Mouse (Mus musculus): Measurements from ENCODE around the gene Slc22a2. TPM values are rescaled to one million over a fixed set of nuclear protein-coding genes. Genes with fewer than 3 reads are reported as not detected.

The Slc22a2 gene
- polyA plus RNA-seq, 1 experiment: 0.54 TPM

DNA sequence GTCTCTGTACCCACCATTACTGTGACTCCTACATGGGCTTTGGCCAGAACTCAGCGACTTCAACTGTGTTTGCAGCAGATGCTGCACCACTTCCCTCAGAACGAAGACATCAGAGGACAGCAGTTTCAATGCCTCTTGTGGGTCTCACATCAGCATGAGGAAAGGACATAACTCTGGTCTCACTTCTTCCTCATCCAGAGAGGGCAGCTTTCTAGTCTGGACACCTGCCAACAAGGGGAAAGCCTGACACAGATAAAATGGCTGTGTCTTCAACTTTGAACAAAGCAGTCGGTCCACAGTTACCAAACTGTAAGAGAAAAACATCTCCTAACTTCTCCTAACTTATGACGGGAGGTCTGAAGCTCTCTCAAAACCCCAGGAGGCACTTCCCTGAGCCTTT, 57.2 kb downstream of the Slc22a2 start:
- no peak overlapping the region for H3K27ac ChIP-seq (ENCODE audit: control insufficient read depth, insufficient read depth, low read length)
- no peak for TF ChIP-seq CTCF (IDR thresholded peaks at IDR 0.05; ENCODE audit: borderline replicate concordance, control insufficient read depth, extremely low read depth, insufficient read depth, low read length, poor library complexity)
- TF ChIP-seq POLR2A (IDR thresholded peaks at IDR 0.05; ENCODE audit: control insufficient read depth, extremely low read depth, insufficient read depth, low read length, poor library complexity): no peak
- WGBS: 47% methylated on average over 4 of the region's 4 CpGs

DNA sequence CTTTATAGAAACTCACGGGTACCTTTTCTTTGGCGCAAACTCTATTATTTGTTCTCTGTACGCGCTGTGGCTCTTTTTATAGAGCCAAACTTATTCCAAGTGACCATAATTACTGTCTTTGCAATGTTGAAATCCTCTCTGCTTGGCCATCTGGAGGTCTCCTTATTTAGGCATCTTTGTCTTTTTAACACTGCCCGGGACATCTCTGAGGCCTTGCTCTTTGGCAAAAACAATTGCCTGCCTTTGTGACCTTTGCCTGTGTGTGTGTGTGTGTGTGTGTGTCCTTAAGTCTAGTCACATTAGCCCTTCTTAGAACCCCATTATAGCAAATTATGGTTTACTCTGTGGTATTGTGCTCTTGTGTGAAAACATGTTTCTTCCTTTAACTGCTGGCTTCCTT, 61.5 kb downstream of the Slc22a2 start:
- H3K27ac ChIP-seq (ENCODE audit: control insufficient read depth, insufficient read depth, low read length): no peak overlapping the region
- DNase-seq: no peak

More for the DNA sequence above, 57.2 kb downstream of the Slc22a2 start:
- Histone ChIP-seq H3K27me3 (ENCODE audit: control insufficient read depth, insufficient read depth, low read length) (no peaks in the 10 kb centered on the region), H3K4me3 (ENCODE audit: control insufficient read depth, insufficient read depth, low read length) (no peak overlapping the region), H3K4me1 (replicated peaks; ENCODE audit: control insufficient read depth, insufficient read depth, low read length) (no peaks in the 10 kb centered on the region), H3K36me3 (ENCODE audit: control insufficient read depth, insufficient read depth, low read length) (no peaks in the 10 kb centered on the region)
- DNase-seq: no peak

DNA sequence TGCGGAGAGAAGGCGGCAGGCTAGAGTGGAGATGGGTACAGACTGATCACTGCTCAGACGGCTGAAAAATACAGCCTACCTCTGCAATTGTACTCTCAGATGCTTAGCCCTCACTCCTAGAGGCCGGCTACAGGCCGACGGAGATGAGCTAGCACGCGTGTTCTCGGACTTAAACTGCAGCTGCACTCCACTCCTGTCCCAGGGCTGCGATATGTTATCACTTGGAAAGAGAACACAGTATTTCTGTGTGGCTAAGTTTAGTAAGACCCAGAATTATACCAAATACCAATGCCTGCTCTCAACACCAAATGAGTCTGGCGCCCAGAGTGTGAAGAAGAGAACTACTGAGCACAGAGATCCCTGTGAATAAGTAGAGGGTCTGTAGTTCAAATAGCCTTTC, 68.7 kb downstream of the Slc22a2 start:
- Histone ChIP-seq H3K4me1 (replicated peaks; ENCODE audit: control insufficient read depth, insufficient read depth, low read length) (peaks cover 14% of the 10 kb centered on the region), H3K4me3 (ENCODE audit: control insufficient read depth, insufficient read depth, low read length) (no peak overlapping the region), H3K27me3 (ENCODE audit: control insufficient read depth, insufficient read depth, low read length) (no peaks in the 10 kb centered on the region), H3K36me3 (ENCODE audit: control insufficient read depth, insufficient read depth, low read length) (no peaks in the 10 kb centered on the region), H3K27ac (ENCODE audit: control insufficient read depth, insufficient read depth, low read length) (no peak overlapping the region)
- no peak for TF ChIP-seq CTCF (IDR thresholded peaks at IDR 0.05; ENCODE audit: borderline replicate concordance, control insufficient read depth, extremely low read depth, insufficient read depth, low read length, poor library complexity)
- no peak for TF ChIP-seq POLR2A (IDR thresholded peaks at IDR 0.05; ENCODE audit: control insufficient read depth, extremely low read depth, insufficient read depth, low read length, poor library complexity)
- 98% methylated on average over 11 of the region's 11 CpGs for WGBS
- DNase-seq: no peak

More for the DNA sequence above, 61.5 kb downstream of the Slc22a2 start:
- Histone ChIP-seq H3K27me3 (ENCODE audit: control insufficient read depth, insufficient read depth, low read length) (no peaks in the 10 kb centered on the region), H3K4me1 (replicated peaks; ENCODE audit: control insufficient read depth, insufficient read depth, low read length) (peaks cover 4% of the 10 kb centered on the region; the same call in 1 of the 2 replicates), H3K36me3 (ENCODE audit: control insufficient read depth, insufficient read depth, low read length) (no peaks in the 10 kb centered on the region), H3K4me3 (ENCODE audit: control insufficient read depth, insufficient read depth, low read length) (no peak overlapping the region)
- no peak for TF ChIP-seq POLR2A (IDR thresholded peaks at IDR 0.05; ENCODE audit: control insufficient read depth, extremely low read depth, insufficient read depth, low read length, poor library complexity)
- no peak for TF ChIP-seq CTCF (IDR thresholded peaks at IDR 0.05; ENCODE audit: borderline replicate concordance, control insufficient read depth, extremely low read depth, insufficient read depth, low read length, poor library complexity)
- WGBS: 96% methylated on average over 5 of the region's 5 CpGs

DNA sequence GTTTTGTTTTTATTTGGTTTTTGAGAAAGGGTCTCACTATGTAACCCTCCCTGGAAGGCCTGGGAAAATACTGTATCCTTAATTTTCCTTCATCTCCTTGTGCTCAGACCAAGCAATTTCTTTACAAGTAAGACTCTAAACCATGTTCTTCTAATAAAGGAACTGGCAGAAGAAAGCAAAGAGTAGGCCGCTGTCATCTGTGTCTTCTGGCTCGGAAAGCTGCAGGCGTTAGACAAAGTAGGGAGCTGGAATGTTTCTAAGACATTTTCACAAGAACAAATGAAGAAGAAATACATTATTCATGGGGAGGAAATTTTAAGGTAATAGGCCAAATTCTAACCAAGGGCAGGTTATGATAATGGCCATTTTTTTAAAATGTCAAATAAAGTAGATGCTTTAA, 70.1 kb downstream of the Slc22a2 start:
- no peak overlapping the region for H3K27ac ChIP-seq (ENCODE audit: control insufficient read depth, insufficient read depth, low read length)
- no peak overlapping the region for H3K4me3 ChIP-seq (ENCODE audit: control insufficient read depth, insufficient read depth, low read length)
- 96% methylated on average over 3 of the region's 3 CpGs for WGBS
- no peak for DNase-seq
- H3K36me3 ChIP-seq (ENCODE audit: control insufficient read depth, insufficient read depth, low read length): no peaks in the 10 kb centered on the region
- no peaks in the 10 kb centered on the region for H3K27me3 ChIP-seq (ENCODE audit: control insufficient read depth, insufficient read depth, low read length)
- peaks cover 14% of the 10 kb centered on the region for H3K4me1 ChIP-seq (replicated peaks; ENCODE audit: control insufficient read depth, insufficient read depth, low read length)
- no peak for TF ChIP-seq CTCF (IDR thresholded peaks at IDR 0.05; ENCODE audit: borderline replicate concordance, control insufficient read depth, extremely low read depth, insufficient read depth, low read length, poor library complexity)
- no peak for TF ChIP-seq POLR2A (IDR thresholded peaks at IDR 0.05; ENCODE audit: control insufficient read depth, extremely low read depth, insufficient read depth, low read length, poor library complexity)

DNA sequence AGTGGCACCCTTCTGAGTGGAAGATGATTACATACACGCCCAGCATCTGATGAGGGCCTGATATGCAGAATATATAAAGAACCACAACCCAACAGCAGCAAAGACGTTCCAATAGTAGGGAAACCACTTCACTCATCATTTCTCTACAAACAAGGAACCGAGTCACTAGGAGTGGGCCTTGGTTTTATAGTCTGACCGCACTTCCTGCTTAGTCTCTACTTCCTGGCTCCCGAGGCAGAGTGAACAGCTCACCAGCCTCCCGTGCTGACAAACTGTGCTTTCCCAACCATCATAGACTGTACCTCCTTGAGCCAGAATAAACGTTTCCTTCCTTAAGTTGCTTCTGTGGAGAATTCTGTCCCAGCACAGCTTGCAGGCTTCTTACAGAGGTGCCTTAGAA, 71.9 kb downstream of the Slc22a2 start:
- Histone ChIP-seq H3K27me3 (ENCODE audit: control insufficient read depth, insufficient read depth, low read length) (no peaks in the 10 kb centered on the region), H3K4me3 (ENCODE audit: control insufficient read depth, insufficient read depth, low read length) (no peak overlapping the region), H3K36me3 (ENCODE audit: control insufficient read depth, insufficient read depth, low read length) (no peaks in the 10 kb centered on the region), H3K4me1 (replicated peaks; ENCODE audit: control insufficient read depth, insufficient read depth, low read length) (peaks cover 11% of the 10 kb centered on the region), H3K27ac (ENCODE audit: control insufficient read depth, insufficient read depth, low read length) (no peak overlapping the region; the same call in 1 of the 2 replicates)
- TF ChIP-seq CTCF (IDR thresholded peaks at IDR 0.05; ENCODE audit: borderline replicate concordance, control insufficient read depth, extremely low read depth, insufficient read depth, low read length, poor library complexity) (no peak), POLR2A (IDR thresholded peaks at IDR 0.05; ENCODE audit: control insufficient read depth, extremely low read depth, insufficient read depth, low read length, poor library complexity) (no peak)
- 4% methylated on average over 7 of the region's 7 CpGs for WGBS
- peak; percentile 35 for DNase-seq

DNA sequence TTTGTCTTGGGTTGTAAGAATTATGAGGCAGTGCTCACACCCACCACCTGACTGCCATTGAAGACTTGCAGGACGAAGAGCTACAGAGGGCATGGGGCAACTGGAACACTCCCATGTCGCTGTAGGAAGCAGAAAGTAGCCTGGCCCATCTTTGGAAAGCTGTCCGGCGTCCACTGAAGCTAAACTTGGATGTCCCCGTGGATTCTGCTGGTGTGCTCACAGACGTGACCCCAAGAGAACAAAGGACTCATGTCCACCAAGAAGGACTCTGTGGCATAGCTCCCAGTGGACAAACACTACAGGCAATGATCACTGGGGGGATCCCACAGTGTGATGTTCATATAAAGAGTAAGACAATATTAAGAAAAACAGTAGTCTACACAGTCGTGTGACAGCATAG, 74.9 kb downstream of the Slc22a2 start:
- Histone ChIP-seq H3K27me3 (ENCODE audit: control insufficient read depth, insufficient read depth, low read length) (no peaks in the 10 kb centered on the region), H3K27ac (ENCODE audit: control insufficient read depth, insufficient read depth, low read length) (no peak overlapping the region), H3K36me3 (ENCODE audit: control insufficient read depth, insufficient read depth, low read length) (no peaks in the 10 kb centered on the region), H3K4me3 (ENCODE audit: control insufficient read depth, insufficient read depth, low read length) (no peak overlapping the region), H3K4me1 (replicated peaks; ENCODE audit: control insufficient read depth, insufficient read depth, low read length) (peaks cover 11% of the 10 kb centered on the region)
- TF ChIP-seq CTCF (IDR thresholded peaks at IDR 0.05; ENCODE audit: borderline replicate concordance, control insufficient read depth, extremely low read depth, insufficient read depth, low read length, poor library complexity): no peak
- no peak for TF ChIP-seq POLR2A (IDR thresholded peaks at IDR 0.05; ENCODE audit: control insufficient read depth, extremely low read depth, insufficient read depth, low read length, poor library complexity)
- WGBS: 96% methylated on average over 7 of the region's 7 CpGs
- no peak for DNase-seq

DNA sequence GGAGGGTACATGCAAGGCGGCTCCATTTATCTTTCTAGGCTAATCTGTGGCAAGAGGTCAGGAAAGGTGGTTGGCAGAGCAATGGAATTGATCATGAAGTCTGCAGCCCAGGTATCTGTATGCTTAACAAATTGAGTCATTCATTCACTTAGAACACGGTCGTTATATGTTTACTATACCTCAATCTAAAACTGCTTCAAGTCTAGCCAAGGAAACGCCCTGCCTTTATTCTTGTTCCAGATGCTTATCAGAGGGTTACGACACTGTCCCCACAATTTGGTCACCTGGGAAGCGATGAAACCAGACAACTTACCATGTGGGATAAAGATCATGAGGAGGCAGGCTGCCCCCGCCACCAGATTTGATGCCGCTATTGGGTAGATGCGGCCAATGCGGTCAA, 75.3 kb downstream of the Slc22a2 start:
- no peak for DNase-seq
- H3K27ac ChIP-seq (ENCODE audit: control insufficient read depth, insufficient read depth, low read length): no peak overlapping the region
- no peaks in the 10 kb centered on the region for H3K27me3 ChIP-seq (ENCODE audit: control insufficient read depth, insufficient read depth, low read length)
- peaks cover 11% of the 10 kb centered on the region for H3K4me1 ChIP-seq (replicated peaks; ENCODE audit: control insufficient read depth, insufficient read depth, low read length)
- H3K4me3 ChIP-seq (ENCODE audit: control insufficient read depth, insufficient read depth, low read length): no peak overlapping the region
- H3K36me3 ChIP-seq (ENCODE audit: control insufficient read depth, insufficient read depth, low read length): no peaks in the 10 kb centered on the region
- TF ChIP-seq CTCF (IDR thresholded peaks at IDR 0.05; ENCODE audit: borderline replicate concordance, control insufficient read depth, extremely low read depth, insufficient read depth, low read length, poor library complexity): no peak
- WGBS: 92% methylated on average over 10 of the region's 10 CpGs
